Mouse (Mus musculus) forelimb bud, embryonic 11.5 days (tissue): ENCODE results near the gene Myo9b.
A peak's percentile ranks its signal among the peaks of the same experiment; 100 is the strongest.
"Not testable (repeated sequence)": the region's sequence is repeated elsewhere in the genome, so short reads cannot be mapped to it uniquely, and the experiment has no call there.

Experiments
- DNase-seq: peaks from one replicate; pipeline ENCODE4 v3.0.0-alpha.2; 2012; ENCODE audit warnings: low read depth, low spot score

Myo9b gene

GRCm38 (mm10) chr8:71272286-71273150 is at the start of gene Myo9b, which contains the start of gene Haus8:
Myo9b (plus strand) TSS chr8:71272714.
Haus8 (minus strand) TSS chr8:71272934.
- DNase-seq: peak; percentile 99

- no peak for DNase-seq
Observed at GRCm38 (mm10) chr8:71224560-71224959, 48.0 kb upstream of the Myo9b start.

- no peak for DNase-seq
Observed at GRCm38 (mm10) chr8:71242757-71243156, 29.8 kb upstream of the Myo9b start.

- DNase-seq: no peak
Observed at GRCm38 (mm10) chr8:71248203-71248602, 24.3 kb upstream of the Myo9b start.

GRCm38 (mm10) chr8:71256545-71257232 is 15.8 kb upstream of the Myo9b start:
- no peak for DNase-seq

- no peak for DNase-seq
Observed at GRCm38 (mm10) chr8:71261234-71261633, 11.3 kb upstream of the Myo9b start.

GRCm38 (mm10) chr8:71267690-71268089 is 4.8 kb upstream of the Myo9b start:
- no peak for DNase-seq

- not testable (repeated sequence) for DNase-seq
Observed at GRCm38 (mm10) chr8:71268286-71268685, 4.2 kb upstream of the Myo9b start.

GRCm38 (mm10) chr8:71271630-71272029 is 884 bp upstream of the Myo9b start:
- DNase-seq: no peak

GRCm38 (mm10) chr8:71273151-71273510 is 617 bp downstream of the Myo9b start:
- DNase-seq: no peak

GRCm38 (mm10) chr8:71274478-71274877 is 2.0 kb downstream of the Myo9b start:
- no peak for DNase-seq

- DNase-seq: no peak
Observed at GRCm38 (mm10) chr8:71276166-71276565, 3.7 kb downstream of the Myo9b start.

- not testable (repeated sequence) for DNase-seq
Observed at GRCm38 (mm10) chr8:71279409-71279808, 6.9 kb downstream of the Myo9b start.

GRCm38 (mm10) chr8:71281731-71282130 is 9.2 kb downstream of the Myo9b start:
- DNase-seq: not testable (repeated sequence)

- no peak for DNase-seq
Observed at GRCm38 (mm10) chr8:71282621-71283020, 10.1 kb downstream of the Myo9b start.

- not testable (repeated sequence) for DNase-seq
Observed at GRCm38 (mm10) chr8:71286223-71286622, 13.7 kb downstream of the Myo9b start.

GRCm38 (mm10) chr8:71288441-71288949 is 16.0 kb downstream of the Myo9b start:
- DNase-seq: no peak

- no peak for DNase-seq
Observed at GRCm38 (mm10) chr8:71289098-71289497, 16.6 kb downstream of the Myo9b start.

GRCm38 (mm10) chr8:71290211-71290610 is 17.7 kb downstream of the Myo9b start:
- no peak for DNase-seq

GRCm38 (mm10) chr8:71290911-71291310 is 18.4 kb downstream of the Myo9b start:
- DNase-seq: no peak

GRCm38 (mm10) chr8:71291351-71291750 is 18.8 kb downstream of the Myo9b start:
- no peak for DNase-seq

- DNase-seq: not testable (repeated sequence)
Observed at GRCm38 (mm10) chr8:71293930-71294329, 21.4 kb downstream of the Myo9b start.
